Mouse (Mus musculus) liver, adult 2 months (tissue): ENCODE measurements around the gene Retreg1.

Experiments used
- CTCF ChIP-seq: fragments of 200-500 bp; IDR thresholded peaks from 2 replicates; pipeline ENCODE4 v1.5.1; 2011; ENCODE audit warnings: low read depth, low read length, control low read depth
- POLR2A ChIP-seq: fragments of 200-500 bp; IDR thresholded peaks from 2 replicates; pipeline ENCODE4 v1.6.1; 2011; ENCODE audit warnings: low read length, control low read depth; ENCODE audit not compliant: insufficient read depth; ENCODE audit errors: extremely low read depth

DNA sequence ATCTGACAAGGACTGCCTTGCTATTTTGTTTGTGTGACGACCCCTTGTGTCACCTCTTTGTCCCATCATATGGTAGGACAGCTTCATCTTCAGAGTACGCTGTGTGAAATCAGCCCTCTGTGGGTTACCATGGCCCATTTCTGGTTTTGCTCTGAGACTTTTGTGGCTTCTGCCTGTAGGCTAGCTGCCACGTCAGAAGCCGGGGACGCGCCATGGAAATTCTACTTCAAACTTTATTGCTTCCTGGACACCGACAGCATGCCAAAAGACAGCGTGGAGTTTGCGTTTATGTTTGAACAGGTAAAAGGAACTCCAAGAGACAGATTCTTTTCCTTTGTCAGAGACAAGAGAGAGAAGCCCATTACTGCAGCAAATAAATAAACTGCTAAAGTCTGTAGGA, 36.1 kb upstream of the Retreg1 start:
- TF ChIP-seq POLR2A: no peak
- no peak for TF ChIP-seq CTCF
